Mouse (Mus musculus) spleen, adult 12 weeks (tissue): ENCODE results near the gene Sprn.
A peak's percentile ranks its signal among the peaks of the same experiment; 100 is the strongest.
"Not testable (repeated sequence)": the region's sequence is repeated elsewhere in the genome, so short reads cannot be mapped to it uniquely, and the experiment has no call there.

Source experiments
- DNase-seq: peaks from one replicate; pipeline ENCODE4 v3.0.0; 2022; ENCODE audit warnings: low spot score

The Sprn gene

DNA sequence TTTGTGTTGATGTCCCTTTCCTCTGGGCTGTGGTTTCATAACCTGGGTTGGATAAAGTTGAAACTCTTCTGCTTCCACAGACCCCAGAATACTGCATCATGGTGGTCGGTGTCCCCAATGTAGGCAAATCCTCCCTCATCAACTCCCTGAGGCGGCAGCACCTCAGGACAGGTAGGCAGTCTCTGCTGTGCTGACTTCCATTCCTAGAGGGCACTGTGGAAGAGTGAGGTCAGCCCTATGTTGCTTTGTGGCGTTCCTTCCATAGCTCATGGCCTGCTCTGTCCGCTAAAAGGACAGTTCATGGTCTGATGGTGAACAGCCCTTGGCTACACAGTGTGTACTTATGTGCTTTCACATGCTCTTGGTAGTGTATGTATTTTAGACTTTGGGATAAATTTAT lies 10.1 kb downstream of the Sprn start:
- DNase-seq: no peak

DNA sequence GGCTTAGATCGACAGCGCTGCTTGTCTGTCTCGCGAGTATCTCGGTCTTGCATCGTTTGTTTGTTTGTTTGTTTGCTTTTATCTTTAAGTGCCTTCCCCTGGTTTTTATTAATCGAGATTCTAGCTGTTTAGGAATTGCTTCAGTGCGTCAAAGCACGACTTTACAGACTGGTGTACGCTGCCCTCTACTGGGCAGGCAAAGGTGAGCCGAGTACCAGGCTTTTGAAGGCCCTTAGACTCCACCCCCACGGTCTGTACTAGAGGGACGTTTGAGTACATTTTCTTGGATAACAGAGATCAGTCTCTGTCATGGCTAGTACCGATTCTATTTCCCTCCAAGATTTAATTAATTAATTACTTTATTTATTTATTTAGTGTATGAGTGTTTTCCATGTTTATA lies 13.3 kb downstream of the Sprn start:
- peak; percentile 31 for DNase-seq

- no peak for DNase-seq
Measured at GRCm38 (mm10) chr7:140138021-140138310, 16.7 kb downstream of the Sprn start.

- DNase-seq: peak; percentile 90
Measured at GRCm38 (mm10) chr7:140137135-140138020, 17.3 kb downstream of the Sprn start, which contains the start of gene Mtg1. Gene Mtg1, plus strand, starts transcription at chr7:140137564.

DNA sequence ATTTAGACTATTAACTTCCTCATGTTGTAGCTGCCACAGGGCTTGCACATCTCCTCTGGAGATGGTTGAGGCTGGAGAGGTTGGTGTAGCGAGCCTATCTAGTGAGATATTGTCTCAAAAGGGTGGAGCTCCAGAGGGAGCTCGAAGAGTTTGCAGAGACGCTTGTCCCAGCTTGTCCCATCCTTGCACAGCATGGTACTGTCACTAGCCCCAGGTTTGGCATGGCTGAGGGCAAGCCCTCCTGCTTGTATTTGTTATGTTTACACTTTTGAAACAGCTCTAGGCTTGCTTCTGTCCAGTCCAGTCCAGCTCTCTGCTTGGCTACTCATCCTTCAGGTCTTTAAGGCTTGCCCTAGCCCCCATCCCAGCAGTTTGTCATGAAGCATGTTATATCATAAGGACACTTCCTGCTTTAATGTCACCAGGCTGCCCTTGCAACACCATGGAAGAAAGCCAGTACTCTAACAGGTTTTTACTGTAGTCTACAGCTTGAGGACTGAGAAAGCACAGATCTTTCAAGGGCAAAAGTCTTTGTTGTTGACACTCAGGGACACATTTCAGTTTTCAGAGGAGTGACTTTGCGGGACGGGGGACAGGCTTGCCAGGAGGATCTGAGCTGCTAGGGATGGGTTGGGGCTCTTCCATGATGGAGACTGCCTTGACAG lies 19.4 kb downstream of the Sprn start:
- no peak for DNase-seq

DNA sequence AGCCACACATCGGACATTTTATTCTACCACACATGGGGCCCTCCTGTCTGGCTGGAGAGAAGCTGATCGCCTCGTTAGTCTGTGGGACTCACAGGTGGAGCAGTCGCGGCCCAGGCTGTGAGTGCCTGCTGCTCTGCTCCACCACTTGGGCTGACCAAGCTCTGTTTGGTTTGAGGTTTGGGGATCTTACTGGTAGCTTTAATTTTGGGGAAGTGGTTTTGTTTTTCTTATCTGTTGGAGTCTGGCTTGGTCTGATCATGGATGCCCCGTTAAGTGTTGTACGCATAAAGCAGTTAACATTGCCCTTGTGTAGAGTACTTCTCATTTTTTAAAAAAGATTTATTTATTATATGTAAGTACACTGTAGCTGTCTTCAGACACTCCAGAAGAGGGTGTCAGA lies 20.6 kb downstream of the Sprn start:
- DNase-seq: not testable (repeated sequence)

- not testable (repeated sequence) for DNase-seq
Measured at GRCm38 (mm10) chr7:140132184-140132583, 22.5 kb downstream of the Sprn start.

- DNase-seq: no peak
Measured at GRCm38 (mm10) chr7:140127911-140128310, 26.8 kb downstream of the Sprn start.

- no peak for DNase-seq
Measured at GRCm38 (mm10) chr7:140126934-140127333, 27.7 kb downstream of the Sprn start.

GRCm38 (mm10) chr7:140126022-140126350 lies 28.7 kb downstream of the Sprn start:
- DNase-seq: no peak

- DNase-seq: peak; percentile 83
Measured at GRCm38 (mm10) chr7:140125278-140126021, 29.2 kb downstream of the Sprn start.

GRCm38 (mm10) chr7:140124382-140124781 lies 30.3 kb downstream of the Sprn start:
- no peak for DNase-seq

GRCm38 (mm10) chr7:140122765-140123164 lies 31.9 kb downstream of the Sprn start:
- no peak for DNase-seq

DNA sequence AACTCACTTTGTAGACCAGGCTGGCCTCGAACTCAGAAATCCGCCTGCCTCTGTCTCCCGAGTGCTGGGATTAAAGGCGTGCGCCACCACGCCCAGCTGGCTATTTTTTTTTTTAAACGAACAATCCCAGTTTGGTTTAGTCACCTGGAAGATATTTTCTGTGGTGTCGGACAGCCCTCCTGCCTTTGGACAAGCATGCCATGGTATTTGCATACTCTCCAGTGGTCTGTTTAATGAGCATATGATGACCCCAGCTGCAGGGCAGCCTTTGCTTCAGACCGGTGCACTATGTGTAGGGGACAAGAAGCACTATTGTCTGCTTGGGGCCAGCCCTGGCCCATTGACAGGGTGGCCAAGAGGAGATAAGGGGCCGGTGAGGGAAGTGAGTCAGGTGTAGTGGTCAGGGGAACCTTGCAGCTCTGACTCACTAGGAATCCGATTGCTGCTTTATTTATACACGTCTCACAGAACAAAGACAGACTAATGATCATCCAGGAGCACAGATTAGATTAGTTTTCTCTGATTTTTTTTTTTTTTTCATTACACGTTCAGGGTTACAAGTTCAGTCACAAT lies 33.3 kb downstream of the Sprn start:
- DNase-seq: no peak

GRCm38 (mm10) chr7:140120484-140120883 lies 34.2 kb downstream of the Sprn start:
- no peak for DNase-seq

- DNase-seq: peak; percentile 82
Measured at GRCm38 (mm10) chr7:140116329-140117054, 38.2 kb downstream of the Sprn start, which contains the start of gene Echs1. Gene Echs1, minus strand, starts transcription at chr7:140116476.

DNA sequence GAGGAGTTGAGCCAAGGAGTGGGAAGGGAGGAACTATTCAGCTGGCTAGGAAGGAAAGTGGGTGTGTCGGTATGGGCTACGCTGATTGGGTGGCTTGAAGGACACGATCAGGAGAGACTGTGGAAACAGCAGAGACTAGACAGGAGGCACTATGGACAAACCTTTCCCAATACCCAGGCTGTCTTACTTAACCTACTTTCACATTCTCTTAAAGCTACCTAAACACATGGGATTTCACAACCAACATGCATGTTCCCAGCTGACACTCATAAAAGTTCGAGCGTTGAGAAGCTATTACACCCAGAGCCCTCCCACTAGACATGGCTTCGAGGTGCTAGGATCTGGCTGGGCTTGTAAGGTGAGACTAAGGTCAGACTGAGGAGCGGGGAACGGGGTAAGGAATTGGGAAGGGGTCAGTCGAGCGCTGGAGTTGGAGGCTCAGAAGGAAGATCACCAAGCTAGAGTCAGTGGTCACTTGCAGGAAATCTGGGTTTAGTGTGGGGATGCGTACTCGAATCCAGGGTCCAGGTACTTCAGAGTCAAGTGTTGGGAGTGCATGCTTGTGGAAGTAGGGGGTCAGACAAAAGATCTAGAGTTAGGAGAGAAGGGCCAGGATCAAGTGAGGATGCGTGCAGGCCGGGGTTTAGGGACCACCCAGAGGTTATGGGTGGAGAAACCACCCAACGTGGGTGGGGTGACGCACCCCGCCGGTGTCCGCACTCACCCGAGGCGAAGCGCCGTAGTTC lies 38.9 kb downstream of the Sprn start, which contains the start of gene Paox:
TSS of gene Paox (plus strand) at position 217 of the 746 bp plus-strand sequence.
- DNase-seq: peak; percentile 2

DNA sequence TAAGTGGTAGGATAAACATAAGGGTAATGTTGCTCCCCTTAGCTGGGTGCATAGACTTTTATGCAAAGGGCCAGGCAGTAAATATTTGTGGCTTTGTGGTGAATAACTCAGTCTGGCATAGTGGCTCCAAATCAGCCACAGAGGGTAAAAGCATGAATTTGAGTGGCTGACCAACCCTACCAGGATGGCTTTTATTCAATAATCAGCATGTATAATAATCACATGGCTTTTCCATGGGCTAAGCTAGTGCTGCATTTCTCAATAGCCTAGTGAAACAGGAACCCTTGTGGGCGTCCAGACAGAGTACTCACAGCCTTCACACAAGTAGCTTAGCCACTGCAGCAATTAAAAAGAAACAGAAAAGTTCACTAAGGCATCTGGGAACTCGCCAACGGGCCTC lies 42.7 kb downstream of the Sprn start:
- no peak for DNase-seq

DNA sequence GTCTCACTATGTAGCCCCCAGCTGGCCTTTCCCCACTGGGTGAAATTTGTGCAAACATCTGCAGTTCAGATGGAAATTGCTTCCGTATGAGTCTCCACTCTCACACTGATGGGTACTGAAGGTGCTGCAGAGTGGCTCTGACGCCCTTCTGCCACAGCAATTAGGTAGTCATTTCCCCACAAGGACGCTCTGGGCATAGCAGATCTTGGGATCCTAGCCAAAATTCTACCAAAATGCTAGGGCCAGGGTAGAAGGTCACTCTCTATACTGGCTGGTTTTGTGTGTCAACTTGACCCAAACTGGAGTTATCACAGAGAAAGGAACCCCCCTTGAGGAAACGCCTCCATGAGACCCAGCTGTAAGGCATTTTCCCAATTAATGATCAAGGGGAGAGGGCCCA lies 50.7 kb downstream of the Sprn start:
- DNase-seq: no peak

DNA sequence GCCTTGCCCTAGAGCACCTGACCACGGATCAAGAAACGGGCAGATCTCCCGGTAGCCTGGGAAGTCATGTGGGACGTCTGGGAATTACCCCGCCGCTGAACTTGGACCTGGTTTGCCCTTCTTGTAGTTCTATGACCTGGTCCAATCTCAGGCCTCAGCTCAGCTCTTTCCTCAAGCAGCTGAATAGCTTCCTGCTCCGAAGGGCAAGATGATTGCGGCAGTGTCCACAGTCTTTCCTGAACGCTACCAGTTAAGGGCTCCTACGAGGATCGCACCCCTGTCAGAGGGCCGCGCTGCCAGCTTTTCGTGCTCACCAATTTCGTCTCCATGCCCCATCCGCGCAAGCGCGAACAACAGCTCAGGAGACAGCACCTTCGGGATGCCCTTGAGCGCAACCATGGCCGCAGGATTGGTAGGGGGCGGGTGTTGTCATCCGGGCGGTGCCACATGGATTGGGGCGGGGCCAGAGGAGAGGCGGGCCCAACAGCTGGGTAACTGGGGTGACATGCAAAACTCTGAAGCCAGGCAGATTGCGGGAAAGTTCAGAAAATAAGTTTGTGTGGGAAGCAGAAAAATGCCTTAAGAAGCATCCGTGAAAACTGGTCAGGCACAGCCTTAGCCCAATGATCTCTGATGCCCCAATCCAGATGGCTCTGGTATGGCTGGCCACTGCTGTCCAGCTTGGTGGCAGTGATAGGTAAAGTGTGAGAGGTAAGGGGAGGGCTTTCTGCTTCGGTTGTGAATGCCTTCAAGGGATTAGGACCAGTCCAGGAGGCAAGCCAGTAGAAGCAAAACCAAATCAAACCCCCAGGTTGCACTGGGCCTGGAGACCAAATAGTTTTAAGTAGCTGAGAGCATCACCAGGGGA lies 52.5 kb downstream of the Sprn start, which contains the start of gene Fuom:
TSS of gene Fuom (minus strand) at position 449 of the 868 bp plus-strand sequence.
- DNase-seq: peak; percentile 50
